Mouse (Mus musculus): ENCODE data around the gene Xpr1. TPM values are rescaled to one million over a fixed set of nuclear protein-coding genes. Genes with fewer than 3 reads are reported as not detected.
A peak's percentile ranks its signal among the peaks of the same experiment; 100 is the strongest.

Xpr1 gene
- 5.3 and 8.0 TPM in 2 replicates for polyA plus RNA-seq (2014; fragmentation: Nextera tagmentation; extraction: Ambion mirVana)

GRCm38 (mm10) chr1:155416701-155417677, at the start of gene Xpr1:
Gene Xpr1, minus strand, starts transcription at chr1:155417415.
- Histone ChIP-seq H3K27me3 (replicated peaks; ENCODE audit: control insufficient read depth, insufficient read depth, low read length) (no peaks in the 10 kb centered on the region), H3K27ac (ENCODE audit: low read depth, low read length) (peak within 1 kb of the TSS; percentile 87), H3K9ac (ENCODE audit: low read depth, low read length) (peak within 1 kb of the TSS; percentile 84), H3K4me2 (peak within 1 kb of the TSS; percentile 76), H3K4me1 (replicated peaks; ENCODE audit: control insufficient read depth, insufficient read depth, low read length) (peaks cover 10% of the 10 kb centered on the region), H3K36me3 (ENCODE audit: control insufficient read depth, insufficient read depth, low read length) (no peaks in the 10 kb centered on the region), H3K4me3 (ENCODE audit: low read depth, low read length) (peak within 1 kb of the TSS; percentile 97), H3K9me3 (ENCODE audit: control insufficient read depth, low read length) (no peaks in the 10 kb centered on the region)
- peak; percentile 94 for ATAC-seq (replicated peaks; ENCODE audit: low FRiP score)
- DNase-seq (ENCODE audit: low spot score), result peak; percentile 96
- WGBS, result under 1% methylated on average over 76 of the region's 82 CpGs

GRCm38 (mm10) chr1:155463442-155463841, 46.2 kb upstream of the Xpr1 start:
- ATAC-seq (replicated peaks; ENCODE audit: low FRiP score), result no peak

GRCm38 (mm10) chr1:155462582-155462981, 45.4 kb upstream of the Xpr1 start:
- Histone ChIP-seq H3K27ac (ENCODE audit: low read depth, low read length) (no peak overlapping the region), H3K9ac (ENCODE audit: low read depth, low read length) (no peak overlapping the region), H3K36me3 (ENCODE audit: control insufficient read depth, insufficient read depth, low read length) (no peaks in the 10 kb centered on the region), H3K27me3 (replicated peaks; ENCODE audit: control insufficient read depth, insufficient read depth, low read length) (no peaks in the 10 kb centered on the region), H3K4me2 (no peak overlapping the region), H3K4me1 (replicated peaks; ENCODE audit: control insufficient read depth, insufficient read depth, low read length) (no peaks in the 10 kb centered on the region), H3K4me3 (ENCODE audit: low read depth, low read length) (no peak overlapping the region), H3K9me3 (ENCODE audit: control insufficient read depth, low read length) (no peaks in the 10 kb centered on the region)
- WGBS, result 75% methylated on average over 5 of the region's 5 CpGs
- no peak for ATAC-seq (replicated peaks; ENCODE audit: low FRiP score)
- no peak for DNase-seq (ENCODE audit: low spot score)

More at GRCm38 (mm10) chr1:155463442-155463841, 46.2 kb upstream of the Xpr1 start:
- H3K4me1 ChIP-seq (replicated peaks; ENCODE audit: control insufficient read depth, insufficient read depth, low read length), result no peaks in the 10 kb centered on the region
- H3K4me3 ChIP-seq (ENCODE audit: low read depth, low read length), result no peak overlapping the region
- no peak for DNase-seq (ENCODE audit: low spot score)
- H3K27me3 ChIP-seq (replicated peaks; ENCODE audit: control insufficient read depth, insufficient read depth, low read length), result no peaks in the 10 kb centered on the region
- WGBS, result 76% methylated on average over 10 of the region's 10 CpGs
- H3K27ac ChIP-seq (ENCODE audit: low read depth, low read length), result no peak overlapping the region
- no peak overlapping the region for H3K4me2 ChIP-seq
- H3K9me3 ChIP-seq (ENCODE audit: control insufficient read depth, low read length), result no peaks in the 10 kb centered on the region
- H3K36me3 ChIP-seq (ENCODE audit: control insufficient read depth, insufficient read depth, low read length), result no peaks in the 10 kb centered on the region
- H3K9ac ChIP-seq (ENCODE audit: low read depth, low read length), result no peak overlapping the region

- Histone ChIP-seq H3K27me3 (replicated peaks; ENCODE audit: control insufficient read depth, insufficient read depth, low read length) (no peaks in the 10 kb centered on the region; the same call in 1 of the 2 replicates), H3K4me3 (ENCODE audit: low read depth, low read length) (no peak overlapping the region), H3K36me3 (ENCODE audit: control insufficient read depth, insufficient read depth, low read length) (no peaks in the 10 kb centered on the region), H3K9ac (ENCODE audit: low read depth, low read length) (no peak overlapping the region), H3K9me3 (ENCODE audit: control insufficient read depth, low read length) (no peaks in the 10 kb centered on the region), H3K4me1 (replicated peaks; ENCODE audit: control insufficient read depth, insufficient read depth, low read length) (no peaks in the 10 kb centered on the region), H3K27ac (ENCODE audit: low read depth, low read length) (no peak overlapping the region), H3K4me2 (no peak overlapping the region)
- DNase-seq (ENCODE audit: low spot score), result no peak
- 71% methylated on average over 7 of the region's 7 CpGs for WGBS
- no peak for ATAC-seq (replicated peaks; ENCODE audit: low FRiP score)
Measured at GRCm38 (mm10) chr1:155457532-155457931, 40.3 kb upstream of the Xpr1 start.

GRCm38 (mm10) chr1:155453180-155453579, 36.0 kb upstream of the Xpr1 start:
- DNase-seq (ENCODE audit: low spot score) (no peak), ATAC-seq (replicated peaks; ENCODE audit: low FRiP score) (no peak)
- Histone ChIP-seq H3K4me2 (no peak overlapping the region), H3K27ac (ENCODE audit: low read depth, low read length) (no peak overlapping the region), H3K4me3 (ENCODE audit: low read depth, low read length) (no peak overlapping the region), H3K36me3 (ENCODE audit: control insufficient read depth, insufficient read depth, low read length) (no peaks in the 10 kb centered on the region), H3K27me3 (replicated peaks; ENCODE audit: control insufficient read depth, insufficient read depth, low read length) (no peaks in the 10 kb centered on the region; the same call in 1 of the 2 replicates), H3K9ac (ENCODE audit: low read depth, low read length) (no peak overlapping the region), H3K4me1 (replicated peaks; ENCODE audit: control insufficient read depth, insufficient read depth, low read length) (no peaks in the 10 kb centered on the region), H3K9me3 (ENCODE audit: control insufficient read depth, low read length) (no peaks in the 10 kb centered on the region)
- 87% methylated on average over 8 of the region's 8 CpGs for WGBS

GRCm38 (mm10) chr1:155448932-155449331, 31.7 kb upstream of the Xpr1 start:
- ATAC-seq (replicated peaks; ENCODE audit: low FRiP score) (no peak), DNase-seq (ENCODE audit: low spot score) (no peak)
- no peak overlapping the region for H3K4me3 ChIP-seq (ENCODE audit: low read depth, low read length)
- H3K36me3 ChIP-seq (ENCODE audit: control insufficient read depth, insufficient read depth, low read length), result no peaks in the 10 kb centered on the region
- H3K27me3 ChIP-seq (replicated peaks; ENCODE audit: control insufficient read depth, insufficient read depth, low read length), result no peaks in the 10 kb centered on the region; the same call in 1 of the 2 replicates
- no peaks in the 10 kb centered on the region for H3K9me3 ChIP-seq (ENCODE audit: control insufficient read depth, low read length)
- no peak overlapping the region for H3K4me2 ChIP-seq
- 78% methylated on average over 2 of the region's 2 CpGs for WGBS
- H3K9ac ChIP-seq (ENCODE audit: low read depth, low read length), result no peak overlapping the region
- no peaks in the 10 kb centered on the region for H3K4me1 ChIP-seq (replicated peaks; ENCODE audit: control insufficient read depth, insufficient read depth, low read length)
- no peak overlapping the region for H3K27ac ChIP-seq (ENCODE audit: low read depth, low read length)

DNA sequence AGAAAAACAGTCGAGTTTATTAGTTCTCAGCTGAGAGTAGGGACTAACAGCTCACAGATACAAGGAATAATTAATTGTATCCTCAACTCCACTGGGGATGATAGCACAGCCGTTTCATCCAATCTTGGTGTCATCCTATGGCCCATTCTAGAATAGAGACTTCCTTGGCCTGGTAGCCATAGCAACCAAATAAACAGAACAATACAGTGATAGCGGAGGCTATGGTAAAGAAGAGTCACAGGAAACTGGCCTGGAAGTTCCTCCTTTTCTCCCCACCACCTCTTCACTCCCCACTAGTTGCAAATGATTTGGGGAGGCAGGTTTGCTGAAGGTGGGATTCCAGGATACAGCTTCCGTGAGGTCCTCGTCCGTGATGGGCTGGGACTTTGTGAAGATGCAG, 30.1 kb upstream of the Xpr1 start:
- H3K4me2 ChIP-seq, result no peak overlapping the region
- DNase-seq (ENCODE audit: low spot score) (no peak), ATAC-seq (replicated peaks; ENCODE audit: low FRiP score) (no peak)
- no peak overlapping the region for H3K4me3 ChIP-seq (ENCODE audit: low read depth, low read length)
- H3K36me3 ChIP-seq (ENCODE audit: control insufficient read depth, insufficient read depth, low read length), result no peaks in the 10 kb centered on the region
- WGBS, result 62% methylated on average over 6 of the region's 6 CpGs
- H3K27me3 ChIP-seq (replicated peaks; ENCODE audit: control insufficient read depth, insufficient read depth, low read length), result no peaks in the 10 kb centered on the region
- H3K4me1 ChIP-seq (replicated peaks; ENCODE audit: control insufficient read depth, insufficient read depth, low read length), result no peaks in the 10 kb centered on the region
- no peaks in the 10 kb centered on the region for H3K9me3 ChIP-seq (ENCODE audit: control insufficient read depth, low read length)
- H3K9ac ChIP-seq (ENCODE audit: low read depth, low read length), result no peak overlapping the region
- no peak overlapping the region for H3K27ac ChIP-seq (ENCODE audit: low read depth, low read length)

GRCm38 (mm10) chr1:155443115-155443514, 25.9 kb upstream of the Xpr1 start:
- Histone ChIP-seq H3K4me2 (no peak overlapping the region), H3K36me3 (ENCODE audit: control insufficient read depth, insufficient read depth, low read length) (no peaks in the 10 kb centered on the region), H3K27me3 (replicated peaks; ENCODE audit: control insufficient read depth, insufficient read depth, low read length) (no peaks in the 10 kb centered on the region), H3K4me1 (replicated peaks; ENCODE audit: control insufficient read depth, insufficient read depth, low read length) (no peaks in the 10 kb centered on the region), H3K9ac (ENCODE audit: low read depth, low read length) (no peak overlapping the region), H3K4me3 (ENCODE audit: low read depth, low read length) (no peak overlapping the region), H3K27ac (ENCODE audit: low read depth, low read length) (no peak overlapping the region), H3K9me3 (ENCODE audit: control insufficient read depth, low read length) (no peaks in the 10 kb centered on the region)
- DNase-seq (ENCODE audit: low spot score) (no peak), ATAC-seq (replicated peaks; ENCODE audit: low FRiP score) (no peak)
- 88% methylated on average over 4 of the region's 4 CpGs for WGBS
